8 mouse cellular contexts compared by ENCODE assay signal in genomic region chr7:109175670-109176625, GRCm38 (mm10). TPM values are rescaled to one million over a fixed set of nuclear protein-coding genes. Genes with fewer than 3 reads are reported as not detected.
DNase-seq lines count a peak whose midpoint lies in the region; ATAC-seq and TF ChIP-seq lines count a peak whose summit lies in the region.

No protein-coding gene starts in this region.

- H3K4me1 ChIP-seq in heart, embryonic 13.5 days, result peaks cover 14% of the 10 kb centered on the region
- H3K4me1 ChIP-seq in heart, adult 2 months (ENCODE audit: control insufficient read depth, insufficient read depth, low read length), result 0 out of 2 replicates have a peak, but pooled peaks cover 2% of the 10 kb centered on the region
- peaks cover 2% of the 10 kb centered on the region for H3K4me1 ChIP-seq in bone marrow, adult 2 months (ENCODE audit: control insufficient read depth, insufficient read depth, low read length)
- peaks cover 55% of the 10 kb centered on the region for H3K4me1 ChIP-seq in forebrain, embryonic 15.5 days
- no peaks in the 10 kb centered on the region for H3K4me1 ChIP-seq in liver, postnatal 0 days (ENCODE audit: insufficient read depth)

- no peaks in the 10 kb centered on the region for H3K9me3 ChIP-seq in heart, embryonic 13.5 days
- no peaks in the 10 kb centered on the region for H3K9me3 ChIP-seq in forebrain, embryonic 15.5 days
- no peaks in the 10 kb centered on the region for H3K9me3 ChIP-seq in liver, postnatal 0 days (ENCODE audit: low read length)

- TF ChIP-seq EP300 in heart, adult 2 months (IDR thresholded peaks at IDR 0.05; ENCODE audit: insufficient read depth, low read depth, low read length), result no peak
- no peak for TF ChIP-seq EP300 in liver, postnatal 0 days (IDR thresholded peaks at IDR 0.05; ENCODE audit: low read depth)

- TF ChIP-seq POLR2A in heart, adult 2 months (IDR thresholded peaks at IDR 0.05; ENCODE audit: insufficient read depth, low read depth, low read length), result no peak
- no peak for TF ChIP-seq POLR2A in bone marrow, adult 2 months (IDR thresholded peaks at IDR 0.05; ENCODE audit: borderline replicate concordance, control insufficient read depth, low read depth, low read length)

- peak overlapping the region; percentile 72 for H3K4me3 ChIP-seq in heart, embryonic 13.5 days
- no peak overlapping the region; the same call in 1 of the 2 replicates for H3K4me3 ChIP-seq in heart, adult 2 months
- peak overlapping the region; percentile 21 for H3K4me3 ChIP-seq in bone marrow, adult 2 months (replicated peaks; ENCODE audit: control insufficient read depth, low read depth, low read length)
- peak overlapping the region; percentile 63 for H3K4me3 ChIP-seq in forebrain, embryonic 15.5 days
- H3K4me3 ChIP-seq in liver, postnatal 0 days (ENCODE audit: low read depth, low read length), result 0 out of 2 replicates have a peak overlapping the region, but pooled peaks have one; percentile 40

- peaks cover 72% of the 10 kb centered on the region for H3K27me3 ChIP-seq in heart, embryonic 13.5 days (replicated peaks)
- no peaks in the 10 kb centered on the region; the same call in 1 of the 2 replicates for H3K27me3 ChIP-seq in heart, adult 2 months (ENCODE audit: control insufficient read depth, insufficient read depth, low read length)
- H3K27me3 ChIP-seq in forebrain, embryonic 15.5 days, result peaks cover 25% of the 10 kb centered on the region
- H3K27me3 ChIP-seq in liver, postnatal 0 days (ENCODE audit: insufficient read depth, low read length), result peaks cover 40% of the 10 kb centered on the region

- H3K27ac ChIP-seq in heart, embryonic 13.5 days (replicated peaks), result no peak overlapping the region
- no peak overlapping the region for H3K27ac ChIP-seq in heart, adult 2 months
- H3K27ac ChIP-seq in bone marrow, adult 2 months (ENCODE audit: control insufficient read depth, insufficient read depth, low read depth, low read length, poor library complexity), result no peak overlapping the region
- peak overlapping the region; percentile 91 for H3K27ac ChIP-seq in forebrain, embryonic 15.5 days (replicated peaks)
- no peak overlapping the region for H3K27ac ChIP-seq in liver, postnatal 0 days (ENCODE audit: low read depth)

- WGBS in heart, embryonic 13.5 days, result 22% methylated on average over 13 of the region's 13 CpGs
- WGBS in heart, adult 2 months, result 36% methylated on average over 13 of the region's 13 CpGs
- whole genome bisulfite sequencing in bone marrow, adult 2 months, result 35% methylated on average over 13 of the region's 13 CpGs
- 2% methylated on average over 13 of the region's 13 CpGs for WGBS in forebrain, embryonic 15.5 days
- 31% methylated on average over 13 of the region's 13 CpGs for WGBS in liver, postnatal 0 days (ENCODE audit: insufficient replicate concordance)

- H3K4me2 ChIP-seq in heart, embryonic 13.5 days, result peak overlapping the region; percentile 99
- peak overlapping the region; percentile 89 for H3K4me2 ChIP-seq in forebrain, embryonic 15.5 days (replicated peaks)
- peak overlapping the region; percentile 74; the same call in 1 of the 2 replicates for H3K4me2 ChIP-seq in liver, postnatal 0 days (ENCODE audit: low read depth, low read length)

- no peak for TF ChIP-seq CTCF in heart, adult 2 months (IDR thresholded peaks at IDR 0.05)
- no peak for TF ChIP-seq CTCF in bone marrow, adult 2 months (IDR thresholded peaks at IDR 0.05; ENCODE audit: control insufficient read depth, insufficient read depth, low read length)
- no peak for TF ChIP-seq CTCF in liver, postnatal 0 days (IDR thresholded peaks at IDR 0.05; ENCODE audit: low read depth)

- no peak for DNase-seq in heart, adult 2 months
- DNase-seq in liver, postnatal 0 days, result no peak
- DNase-seq in T-cell, adult 2 months (ENCODE audit: low spot score), result no peak
- DNase-seq in gastrocnemius, adult 8-10 months (ENCODE audit: low spot score in 2 of 2), result no peak
- DNase-seq in gastrocnemius, postnatal 14 days, result no peak

- H3K9ac ChIP-seq in heart, embryonic 13.5 days, result peak overlapping the region; percentile 80; the same call in 1 of the 2 replicates
- H3K9ac ChIP-seq in heart, adult 2 months (ENCODE audit: low read depth, low read length), result no peak overlapping the region
- H3K9ac ChIP-seq in forebrain, embryonic 15.5 days (replicated peaks), result peak overlapping the region; percentile 84
- H3K9ac ChIP-seq in liver, postnatal 0 days (replicated peaks), result no peak overlapping the region

- intact Hi-C loops in heart, adult 2 months (cut with DNase I), result no loop called here
- intact Hi-C loops in gastrocnemius, postnatal 14 days (cut with DNase I; ENCODE audit: low total_unique reads), result no loop called here

- H3K36me3 ChIP-seq in heart, embryonic 13.5 days, result no peaks in the 10 kb centered on the region
- no peaks in the 10 kb centered on the region for H3K36me3 ChIP-seq in heart, adult 2 months (ENCODE audit: control insufficient read depth, insufficient read depth, low read length)
- H3K36me3 ChIP-seq in forebrain, embryonic 15.5 days, result no peaks in the 10 kb centered on the region
- no peaks in the 10 kb centered on the region for H3K36me3 ChIP-seq in liver, postnatal 0 days (replicated peaks; ENCODE audit: insufficient read depth, low read length)

- H3K79me2 ChIP-seq in heart, adult 2 months (replicated peaks; ENCODE audit: control insufficient read depth, insufficient read depth, low read length), result no peaks in the 10 kb centered on the region

- no peak for ATAC-seq in heart, embryonic 13.5 days (ENCODE audit: extremely low read depth, insufficient number of reproducible peaks, low FRiP score, low TSS enrichment)
- ATAC-seq in forebrain, embryonic 15.5 days (replicated peaks), result peak; percentile 49
- ATAC-seq in liver, postnatal 0 days, result no peak

RNA-seq across cellular contexts. Expression of gene Lmo1, which starts 0.9 kb away (rescaled TPM):
- polyA plus RNA-seq in heart, embryonic 13.5 days (2015; fragmentation: Nextera tagmentation; extraction: Ambion mirVana), result 1.2 and 1.3 TPM in 2 replicates
- total RNA-seq in heart, adult 2 months (2021), result 1 to 10 TPM; 2.0 to 2.8 TPM
- polyA plus RNA-seq in heart, adult 2 months (2012; rRNA removed), result 8.1 and 8.6 TPM in 2 replicates
- 4.5 and 7.5 TPM in 2 replicates for polyA plus RNA-seq in bone marrow, adult 2 months (2011; ENCODE audit: insufficient read depth, insufficient read length, low replicate concordance, missing spikeins)
- 102 and 134 TPM in 2 replicates for polyA plus RNA-seq in forebrain, embryonic 15.5 days (2015; fragmentation: Nextera tagmentation; extraction: Ambion mirVana)
- 1.5 and 1.8 TPM in 2 replicates for polyA plus RNA-seq in liver, postnatal 0 days (2015; fragmentation: Nextera tagmentation; extraction: Ambion mirVana)
- 1 to 10 TPM; 1.5 to 1.9 (median 1.8) TPM for total RNA-seq in gastrocnemius, adult 8-10 months (2022)
- total RNA-seq in gastrocnemius, postnatal 14 days (2021), result 1 to 10 TPM; 4.1 to 5.1 TPM

Comparison
In these comparisons a context has a peak if more than half of its experiments do, and no peak if none do; other contexts are left out.
1. H3K9ac ChIP-seq: peak in heart, embryonic 13.5 days (single experiment) and forebrain, embryonic 15.5 days (single experiment); none in heart, adult 2 months (single experiment) and liver, postnatal 0 days (single experiment).
2. RNA of gene Lmo1, which starts 0.9 kb away (polyA plus RNA-seq): 102 to 134 TPM in forebrain, embryonic 15.5 days; 8.1 to 8.6 TPM in heart, adult 2 months, 4.5 to 7.5 TPM in bone marrow, adult 2 months, 1.5 to 1.8 TPM in liver, postnatal 0 days and 1.2 to 1.3 TPM in heart, embryonic 13.5 days; every median in the first group is over 10 times any median in the second.
3. Peak in every context shown above with its lines, with median percentiles within 50 percentile points of each other: H3K4me2 ChIP-seq.